Mouse (Mus musculus) intestine, postnatal 0 days (tissue): ENCODE data around the gene Tmprss3. TPM values are rescaled to one million over a fixed set of nuclear protein-coding genes. Genes with fewer than 3 reads are reported as not detected.

Experiments
- ATAC-seq: fragments of 200-750 bp; cut with Nextera tagmentation; 2 replicates; pipeline ENCODE4 v1.8.0; 2017; ENCODE audit warnings: mild to moderate bottlenecking, moderate TSS enrichment, moderate library complexity
- H3K27ac ChIP-seq: fragments of 300-500 bp; sonication (generic); 2 replicates; pipeline ENCODE4 v1.5.1; 2014; ENCODE audit warnings: mild to moderate bottlenecking, low read depth, low read length, moderate library complexity
- H3K27me3 ChIP-seq: fragments of 300-500 bp; sonication (generic); replicated peaks from 2 replicates; pipeline ENCODE4 v1.6.1; 2014; ENCODE audit warnings: low read length, mixed read lengths; ENCODE audit not compliant: control insufficient read depth, insufficient read depth
- H3K36me3 ChIP-seq: fragments of 300-500 bp; sonication (generic); 2 replicates; pipeline ENCODE4 v1.6.1; 2014; ENCODE audit warnings: mild to moderate bottlenecking, moderate library complexity; ENCODE audit not compliant: control insufficient read depth, insufficient read depth
- H3K4me1 ChIP-seq: fragments of 300-500 bp; sonication (generic); replicated peaks from 2 replicates; pipeline ENCODE4 v1.6.1; 2014; ENCODE audit warnings: antibody characterized with exemption, low read length, mixed read lengths; ENCODE audit not compliant: control insufficient read depth, insufficient read depth
- H3K4me2 ChIP-seq: fragments of 300-500 bp; sonication (generic); replicated peaks from 2 replicates; pipeline ENCODE4 v1.6.1; 2014; ENCODE audit warnings: low read depth, mild to moderate bottlenecking, moderate library complexity
- H3K4me3 ChIP-seq: fragments of 300-500 bp; sonication (generic); 2 replicates; pipeline ENCODE4 v1.5.1; 2014; ENCODE audit warnings: low read depth, low read length
- H3K9ac ChIP-seq: fragments of 300-500 bp; sonication (generic); 2 replicates; pipeline ENCODE4 v1.6.1; 2014; ENCODE audit warnings: mild to moderate bottlenecking, low read depth, low read length
- H3K9me3 ChIP-seq: fragments of 300-500 bp; sonication (generic); 2 replicates; pipeline ENCODE4 v1.6.1; 2016; ENCODE audit warnings: mixed run types; ENCODE audit not compliant: control insufficient read depth
- CTCF ChIP-seq: sonication (generic); IDR thresholded peaks from 2 replicates; pipeline ENCODE4 v1.5.1; 2016; ENCODE audit warnings: low read depth, mild to moderate bottlenecking, control low read depth, antibody characterized with exemption, moderate library complexity
- WGBS: fragments of 180-500 bp; shearing (Covaris S2); extraction: QIAGEN DNeasy Blood & Tissue Kit; methylation state at CpG from one replicate; pipeline ENCODE4 v1.1.7; 2014; 5-methylcytosine and 5-hydroxymethylcytosine counted together
- polyA plus RNA-seq: library from polyadenylated mRNA; unstranded; fragments of >200 nt; fragmentation: Nextera tagmentation; extraction: Ambion mirVana; gene quantifications from 2 replicates; pipeline ENCODE4 v1.2.1, GENCODE M21; 2015

Gene Tmprss3
- polyA plus RNA-seq, 1 experiment from 2014 or later: 0.04 TPM

DNA sequence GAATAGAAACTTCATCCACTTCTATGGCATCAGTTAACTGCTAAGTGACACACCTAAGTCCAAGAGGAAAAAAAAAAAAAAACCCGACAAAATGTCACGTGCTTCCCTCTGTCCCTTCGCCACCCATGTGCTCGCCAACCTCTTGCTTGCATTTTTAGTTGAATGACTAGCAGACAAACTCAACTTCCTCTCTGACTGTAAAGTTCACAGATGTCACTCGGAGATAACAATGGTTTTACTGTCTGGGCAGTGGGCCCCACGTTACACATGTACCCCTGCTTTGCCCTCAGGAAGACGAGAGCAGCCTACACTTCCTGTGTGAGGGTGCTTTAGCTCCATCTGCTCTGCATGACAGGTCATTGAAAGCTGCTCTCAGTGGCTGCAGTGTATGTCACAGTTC is 25.1 kb upstream of the Tmprss3 start:
- Histone ChIP-seq H3K4me3 (no peak overlapping the region), H3K9me3 (no peaks in the 10 kb centered on the region), H3K4me1 (no peaks in the 10 kb centered on the region), H3K27ac (no peak overlapping the region), H3K4me2 (no peak overlapping the region), H3K36me3 (no peaks in the 10 kb centered on the region), H3K9ac (no peak overlapping the region), H3K27me3 (no peaks in the 10 kb centered on the region)
- no peak for ATAC-seq
- 54% methylated on average over 7 of the region's 7 CpGs for WGBS
- no peak for TF ChIP-seq CTCF

GRCm38 (mm10) chr17:31222810-31223310 is 24.1 kb upstream of the Tmprss3 start:
- no peak overlapping the region for H3K9ac ChIP-seq
- no peak overlapping the region for H3K4me2 ChIP-seq
- ATAC-seq: no peak
- H3K4me3 ChIP-seq: no peak overlapping the region
- no peak for TF ChIP-seq CTCF
- H3K9me3 ChIP-seq: no peaks in the 10 kb centered on the region
- H3K27me3 ChIP-seq: no peaks in the 10 kb centered on the region
- no peaks in the 10 kb centered on the region for H3K4me1 ChIP-seq
- WGBS: 49% methylated on average over 4 of the region's 4 CpGs
- H3K36me3 ChIP-seq: no peaks in the 10 kb centered on the region
- no peak overlapping the region for H3K27ac ChIP-seq

GRCm38 (mm10) chr17:31216068-31216955 is 17.5 kb upstream of the Tmprss3 start:
- Histone ChIP-seq H3K4me2 (no peak overlapping the region), H3K27ac (no peak overlapping the region), H3K9me3 (no peaks in the 10 kb centered on the region), H3K36me3 (no peaks in the 10 kb centered on the region), H3K4me3 (no peak overlapping the region), H3K4me1 (no peaks in the 10 kb centered on the region), H3K9ac (no peak overlapping the region), H3K27me3 (no peaks in the 10 kb centered on the region)
- 39% methylated on average over 5 of the region's 5 CpGs for WGBS
- no peak for TF ChIP-seq CTCF
- ATAC-seq: no peak

GRCm38 (mm10) chr17:31211881-31212280 is 13.1 kb upstream of the Tmprss3 start:
- Histone ChIP-seq H3K4me3 (no peak overlapping the region), H3K4me2 (no peak overlapping the region), H3K27me3 (no peaks in the 10 kb centered on the region), H3K9me3 (no peaks in the 10 kb centered on the region), H3K4me1 (no peaks in the 10 kb centered on the region), H3K9ac (no peak overlapping the region), H3K36me3 (no peaks in the 10 kb centered on the region), H3K27ac (no peak overlapping the region)
- 88% methylated on average over 6 of the region's 6 CpGs for WGBS
- no peak for TF ChIP-seq CTCF
- ATAC-seq: no peak

GRCm38 (mm10) chr17:31210299-31210698 is 11.5 kb upstream of the Tmprss3 start:
- Histone ChIP-seq H3K27ac (no peak overlapping the region), H3K4me1 (no peaks in the 10 kb centered on the region), H3K4me2 (no peak overlapping the region), H3K36me3 (no peaks in the 10 kb centered on the region), H3K9me3 (no peaks in the 10 kb centered on the region), H3K4me3 (no peak overlapping the region), H3K9ac (no peak overlapping the region), H3K27me3 (no peaks in the 10 kb centered on the region)
- ATAC-seq: no peak
- WGBS: 76% methylated on average over 7 of the region's 7 CpGs
- no peak for TF ChIP-seq CTCF

GRCm38 (mm10) chr17:31209376-31209930 is 10.7 kb upstream of the Tmprss3 start:
- Histone ChIP-seq H3K27ac (no peak overlapping the region), H3K4me2 (no peak overlapping the region), H3K9me3 (no peaks in the 10 kb centered on the region), H3K4me3 (no peak overlapping the region), H3K4me1 (no peaks in the 10 kb centered on the region), H3K27me3 (no peaks in the 10 kb centered on the region), H3K9ac (no peak overlapping the region), H3K36me3 (no peaks in the 10 kb centered on the region)
- no peak for ATAC-seq
- no peak for TF ChIP-seq CTCF
- WGBS: 94% methylated on average over 11 of the region's 11 CpGs
